Mouse (Mus musculus) lung, embryonic 14.5 days (tissue): ENCODE measurements around the gene Pkd2. TPM values are rescaled to one million over a fixed set of nuclear protein-coding genes. Genes with fewer than 3 reads are reported as not detected.

Experiments used
- ATAC-seq: fragments of 200-750 bp; cut with Nextera tagmentation; 2 replicates; pipeline ENCODE4 v1.8.0; 2017; ENCODE audit warnings: mild to moderate bottlenecking, moderate TSS enrichment, moderate library complexity; ENCODE audit not compliant: insufficient read depth
- DNase-seq: peaks from one replicate; pipeline ENCODE4 v3.0.0-alpha.2; 2015
- H3K27ac ChIP-seq: fragments of 300-500 bp; sonication (generic); 2 replicates; pipeline ENCODE4 v1.5.1; 2014; ENCODE audit warnings: low read depth, mild to moderate bottlenecking, moderate library complexity
- H3K27me3 ChIP-seq: fragments of 300-500 bp; sonication (generic); 2 replicates; pipeline ENCODE4 v1.6.1; 2014; ENCODE audit warnings: low read length, control low read depth; ENCODE audit not compliant: insufficient read depth
- H3K36me3 ChIP-seq: fragments of 300-500 bp; sonication (generic); 2 replicates; pipeline ENCODE4 v1.6.1; 2014; ENCODE audit warnings: control low read depth; ENCODE audit not compliant: insufficient read depth
- H3K4me1 ChIP-seq: fragments of 300-500 bp; sonication (generic); 2 replicates; pipeline ENCODE4 v1.6.1; 2014; ENCODE audit warnings: antibody characterized with exemption, control low read depth; ENCODE audit not compliant: insufficient read depth
- H3K4me2 ChIP-seq: fragments of 300-500 bp; sonication (generic); 2 replicates; pipeline ENCODE4 v1.6.1; 2014; ENCODE audit warnings: mild to moderate bottlenecking
- H3K4me3 ChIP-seq: fragments of 300-500 bp; sonication (generic); 2 replicates; pipeline ENCODE4 v1.5.1; 2014; ENCODE audit warnings: low read depth, low read length
- H3K9ac ChIP-seq: fragments of 300-500 bp; sonication (generic); 2 replicates; pipeline ENCODE4 v1.6.1; 2014
- H3K9me3 ChIP-seq: fragments of 300-500 bp; sonication (generic); 2 replicates; pipeline ENCODE4 v1.6.1; 2016; ENCODE audit warnings: low read depth, low read length, control low read depth
- CTCF ChIP-seq: IDR thresholded peaks from 2 replicates; pipeline ENCODE4 v1.5.1; 2016; ENCODE audit warnings: antibody characterized with exemption, low read depth
- WGBS: fragments of 180-500 bp; shearing (Covaris S2); extraction: QIAGEN DNeasy Blood & Tissue Kit; methylation state at CpG from one replicate; pipeline ENCODE4 v1.1.7; 2014; 5-methylcytosine and 5-hydroxymethylcytosine counted together
- polyA plus RNA-seq: library from polyadenylated mRNA; unstranded; fragments of >200 nt; fragmentation: Nextera tagmentation; extraction: Ambion mirVana; gene quantifications from 2 replicates; pipeline ENCODE4 v1.2.1, GENCODE M21; 2014

Pkd2 gene
- polyA plus RNA-seq: 22.0 and 23.9 TPM in 2 replicates

- no peak for TF ChIP-seq CTCF
- WGBS: 8% methylated on average over 46 of the region's 46 CpGs
- H3K9me3 ChIP-seq: no peaks in the 10 kb centered on the region; the same call in 1 of the 2 replicates
- H3K4me3 ChIP-seq: peak within 1 kb of the TSS; percentile 88
- H3K27me3 ChIP-seq: no peaks in the 10 kb centered on the region
- H3K9ac ChIP-seq: peak within 1 kb of the TSS; percentile 97
- H3K36me3 ChIP-seq: 0 out of 2 replicates have a peak, but pooled peaks cover 8% of the 10 kb centered on the region
- H3K4me2 ChIP-seq: peak within 1 kb of the TSS; percentile 66
- H3K4me1 ChIP-seq: no peaks in the 10 kb centered on the region
- DNase-seq (peak; percentile 86), ATAC-seq (peak; percentile 95)
- peak within 1 kb of the TSS; percentile 96 for H3K27ac ChIP-seq
These were observed at the start of gene Pkd2 for GRCm38 (mm10) chr5:104458832-104459705. Gene Pkd2, plus strand, starts transcription at chr5:104459450.

GRCm38 (mm10) chr5:104415999-104416398 is 43.3 kb upstream of the Pkd2 start:
- ATAC-seq (no peak), DNase-seq (no peak)
- WGBS: 79% methylated on average over 2 of the region's 2 CpGs
- no peak overlapping the region for H3K9ac ChIP-seq
- H3K27me3 ChIP-seq: no peaks in the 10 kb centered on the region
- H3K27ac ChIP-seq: no peak overlapping the region
- H3K9me3 ChIP-seq: no peaks in the 10 kb centered on the region
- H3K4me3 ChIP-seq: no peak overlapping the region
- no peaks in the 10 kb centered on the region for H3K4me1 ChIP-seq
- no peaks in the 10 kb centered on the region for H3K36me3 ChIP-seq
- no peak overlapping the region for H3K4me2 ChIP-seq
- no peak for TF ChIP-seq CTCF

GRCm38 (mm10) chr5:104417028-104417427 is 42.2 kb upstream of the Pkd2 start:
- Histone ChIP-seq H3K27ac (no peak overlapping the region), H3K4me3 (no peak overlapping the region), H3K9ac (no peak overlapping the region), H3K4me1 (no peaks in the 10 kb centered on the region), H3K9me3 (no peaks in the 10 kb centered on the region), H3K36me3 (no peaks in the 10 kb centered on the region), H3K27me3 (no peaks in the 10 kb centered on the region), H3K4me2 (no peak overlapping the region)
- WGBS: 69% methylated on average over 3 of the region's 3 CpGs
- DNase-seq (no peak), ATAC-seq (no peak)
- no peak for TF ChIP-seq CTCF

- H3K36me3 ChIP-seq: no peaks in the 10 kb centered on the region
- no peaks in the 10 kb centered on the region for H3K4me1 ChIP-seq
- ATAC-seq (no peak), DNase-seq (no peak)
- no peak overlapping the region for H3K4me2 ChIP-seq
- no peaks in the 10 kb centered on the region for H3K27me3 ChIP-seq
- no peak overlapping the region for H3K4me3 ChIP-seq
- no peak for TF ChIP-seq CTCF
- no peak overlapping the region for H3K9ac ChIP-seq
- WGBS: 90% methylated on average over 1 of the region's 1 CpGs
- H3K27ac ChIP-seq: no peak overlapping the region
- H3K9me3 ChIP-seq: no peaks in the 10 kb centered on the region
These were observed 41.5 kb upstream of the Pkd2 start for GRCm38 (mm10) chr5:104417721-104418120.

GRCm38 (mm10) chr5:104422039-104422438 is 37.2 kb upstream of the Pkd2 start:
- Histone ChIP-seq H3K4me3 (no peak overlapping the region), H3K9me3 (no peaks in the 10 kb centered on the region), H3K27me3 (no peaks in the 10 kb centered on the region), H3K4me2 (no peak overlapping the region), H3K27ac (no peak overlapping the region), H3K9ac (no peak overlapping the region), H3K4me1 (no peaks in the 10 kb centered on the region), H3K36me3 (no peaks in the 10 kb centered on the region)
- no peak for ATAC-seq
- no peak for TF ChIP-seq CTCF
- DNase-seq: no peak
- 63% methylated on average over 2 of the region's 2 CpGs for WGBS

- no peak for ATAC-seq
- Histone ChIP-seq H3K4me2 (no peak overlapping the region), H3K4me1 (no peaks in the 10 kb centered on the region), H3K4me3 (no peak overlapping the region), H3K36me3 (no peaks in the 10 kb centered on the region), H3K27me3 (no peaks in the 10 kb centered on the region), H3K27ac (no peak overlapping the region), H3K9ac (no peak overlapping the region), H3K9me3 (no peaks in the 10 kb centered on the region)
- TF ChIP-seq CTCF: no peak
- no peak for DNase-seq
- WGBS: 87% methylated on average over 3 of the region's 3 CpGs
These were observed 35.4 kb upstream of the Pkd2 start for GRCm38 (mm10) chr5:104423861-104424260.

- WGBS: 71% methylated on average over 8 of the region's 8 CpGs
- DNase-seq (no peak), ATAC-seq (no peak)
These were observed 33.3 kb upstream of the Pkd2 start for GRCm38 (mm10) chr5:104425949-104426348.

More at GRCm38 (mm10) chr5:104425949-104426348, 33.3 kb upstream of the Pkd2 start:
- H3K4me2 ChIP-seq: no peak overlapping the region
- H3K4me3 ChIP-seq: no peak overlapping the region
- no peaks in the 10 kb centered on the region for H3K27me3 ChIP-seq
- no peaks in the 10 kb centered on the region for H3K4me1 ChIP-seq
- no peak overlapping the region for H3K9ac ChIP-seq
- TF ChIP-seq CTCF: no peak
- H3K36me3 ChIP-seq: no peaks in the 10 kb centered on the region
- H3K9me3 ChIP-seq: no peaks in the 10 kb centered on the region
- no peak overlapping the region for H3K27ac ChIP-seq
